Mouse (Mus musculus) liver, postnatal 0 days (tissue): ENCODE data around the gene Ift172. TPM values are rescaled to one million over a fixed set of nuclear protein-coding genes. Genes with fewer than 3 reads are reported as not detected.
"Not testable (repeated sequence)": the region's sequence is repeated elsewhere in the genome, so short reads cannot be mapped to it uniquely, and the experiment has no call there.

Experiments
- ATAC-seq: fragments of 200-750 bp; cut with Nextera tagmentation; 2 replicates; pipeline ENCODE4 v1.8.0; 2017; ENCODE audit warnings: mild to moderate bottlenecking, moderate library complexity
- DNase-seq: peaks from one replicate; pipeline ENCODE4 v3.0.0-alpha.2; 2016
- H3K27ac ChIP-seq: fragments of 300-500 bp; sonication (generic); 2 replicates; pipeline ENCODE4 v1.5.1; 2014; ENCODE audit warnings: antibody characterized with exemption, moderate library complexity, mild to moderate bottlenecking, low read depth
- H3K27me3 ChIP-seq: fragments of 300-500 bp; sonication (generic); 2 replicates; pipeline ENCODE4 v1.6.1; 2014; ENCODE audit warnings: low read length, control low read depth, mixed read lengths; ENCODE audit not compliant: insufficient read depth
- H3K36me3 ChIP-seq: fragments of 300-500 bp; sonication (generic); replicated peaks from 2 replicates; pipeline ENCODE4 v1.6.1; 2014; ENCODE audit warnings: mild to moderate bottlenecking, control low read depth, low read length, moderate library complexity, mixed read lengths; ENCODE audit not compliant: insufficient read depth
- H3K4me1 ChIP-seq: fragments of 300-500 bp; sonication (generic); 2 replicates; pipeline ENCODE4 v1.6.1; 2014; ENCODE audit warnings: antibody characterized with exemption, mild to moderate bottlenecking, control low read depth; ENCODE audit not compliant: insufficient read depth
- H3K4me2 ChIP-seq: fragments of 300-500 bp; sonication (generic); 2 replicates; pipeline ENCODE4 v1.6.1; 2014; ENCODE audit warnings: low read depth, mild to moderate bottlenecking, low read length, moderate library complexity, mixed read lengths
- H3K4me3 ChIP-seq: fragments of 300-500 bp; sonication (generic); 2 replicates; pipeline ENCODE4 v1.5.1; 2014; ENCODE audit warnings: low read depth, low read length
- H3K9ac ChIP-seq: fragments of 300-500 bp; sonication (generic); replicated peaks from 2 replicates; pipeline ENCODE4 v1.6.1; 2014; ENCODE audit warnings: mild to moderate bottlenecking, moderate library complexity
- H3K9me3 ChIP-seq: fragments of 300-500 bp; sonication (generic); 2 replicates; pipeline ENCODE4 v1.6.1; 2016; ENCODE audit warnings: mild to moderate bottlenecking, control low read depth, low read length, mixed read lengths
- CTCF ChIP-seq: sonication (generic); IDR thresholded peaks from 2 replicates; pipeline ENCODE4 v1.5.1; 2016; ENCODE audit warnings: antibody characterized with exemption, low read depth
- EP300 ChIP-seq: IDR thresholded peaks from 2 replicates; pipeline ENCODE4 v1.6.1; 2016; ENCODE audit warnings: antibody characterized with exemption, low read depth, mild to moderate bottlenecking
- WGBS: fragments of 180-500 bp; shearing (Covaris S2); extraction: QIAGEN DNeasy Blood & Tissue Kit; methylation state at CpG from one replicate; pipeline ENCODE4 v1.1.7; 2014; ENCODE audit not compliant: insufficient replicate concordance; 5-methylcytosine and 5-hydroxymethylcytosine counted together
- polyA plus RNA-seq: library from polyadenylated mRNA; unstranded; fragments of >200 nt; fragmentation: Nextera tagmentation; extraction: Ambion mirVana; gene quantifications from 2 replicates; pipeline ENCODE4 v1.2.1, GENCODE M21; 2015

Ift172 gene
- polyA plus RNA-seq, 1 experiment from 2014 or later, result 2.7 TPM

- H3K4me3 ChIP-seq, result peak within 1 kb of the TSS; percentile 83
- peak; percentile 99 for DNase-seq
- peak within 1 kb of the TSS; percentile 94 for H3K27ac ChIP-seq
- no peak; the same call in 1 of the 2 replicates for TF ChIP-seq CTCF
- peak; percentile 68; the same call in 1 of the 2 replicates for TF ChIP-seq EP300
- peak within 1 kb of the TSS; percentile 88 for H3K9ac ChIP-seq
- H3K4me2 ChIP-seq, result peak within 1 kb of the TSS; percentile 87
- 1% methylated on average over 52 of the region's 70 CpGs for WGBS
- no peaks in the 10 kb centered on the region for H3K27me3 ChIP-seq
- H3K4me1 ChIP-seq, result peaks cover 16% of the 10 kb centered on the region
- no peaks in the 10 kb centered on the region for H3K9me3 ChIP-seq
- ATAC-seq, result peak; percentile 97
- H3K36me3 ChIP-seq, result no peaks in the 10 kb centered on the region
Measured at GRCm38 (mm10) chr5:31220448-31221303, 70.2 kb downstream of the Ift172 start, which contains the start of gene Ppm1g. Gene Ppm1g (minus strand): TSS chr5:31220687.

- Histone ChIP-seq H3K36me3 (no peaks in the 10 kb centered on the region), H3K9ac (peak overlapping the region; percentile 88), H3K4me3 (peak overlapping the region; percentile 83), H3K4me1 (peaks cover 16% of the 10 kb centered on the region), H3K9me3 (no peaks in the 10 kb centered on the region), H3K27ac (peak overlapping the region; percentile 94), H3K4me2 (peak overlapping the region; percentile 87), H3K27me3 (no peaks in the 10 kb centered on the region)
- TF ChIP-seq CTCF, result peak; percentile 31
- no peak for TF ChIP-seq EP300
- WGBS, result under 1% methylated on average over 38 of the region's 40 CpGs
- ATAC-seq, result peak; percentile 57
- no peak for DNase-seq
Measured at GRCm38 (mm10) chr5:31219911-31220447, 70.9 kb downstream of the Ift172 start.

GRCm38 (mm10) chr5:31219474-31219873, 71.4 kb downstream of the Ift172 start:
- H3K4me2 ChIP-seq, result peak overlapping the region; percentile 87
- H3K4me3 ChIP-seq, result peak overlapping the region; percentile 83
- H3K27me3 ChIP-seq, result no peaks in the 10 kb centered on the region
- no peak for TF ChIP-seq EP300
- no peak for TF ChIP-seq CTCF
- H3K9me3 ChIP-seq, result no peaks in the 10 kb centered on the region
- peak overlapping the region; percentile 88 for H3K9ac ChIP-seq
- ATAC-seq (no peak), DNase-seq (no peak)
- peak overlapping the region; percentile 94 for H3K27ac ChIP-seq
- peaks cover 16% of the 10 kb centered on the region for H3K4me1 ChIP-seq
- 2% methylated on average over 11 of the region's 11 CpGs for WGBS
- no peaks in the 10 kb centered on the region for H3K36me3 ChIP-seq

- Histone ChIP-seq H3K27ac (peak overlapping the region; percentile 94; the same call in 1 of the 2 replicates), H3K4me3 (peak overlapping the region; percentile 83), H3K9me3 (no peaks in the 10 kb centered on the region), H3K9ac (peak overlapping the region; percentile 88), H3K27me3 (no peaks in the 10 kb centered on the region), H3K36me3 (no peaks in the 10 kb centered on the region), H3K4me2 (peak overlapping the region; percentile 87), H3K4me1 (peaks cover 16% of the 10 kb centered on the region)
- ATAC-seq (no peak), DNase-seq (peak; percentile 27)
- WGBS, result 5% methylated on average over 2 of the region's 2 CpGs
- TF ChIP-seq EP300 (no peak), CTCF (peak; percentile 54)
Measured at GRCm38 (mm10) chr5:31219070-31219469, 71.8 kb downstream of the Ift172 start.

DNA sequence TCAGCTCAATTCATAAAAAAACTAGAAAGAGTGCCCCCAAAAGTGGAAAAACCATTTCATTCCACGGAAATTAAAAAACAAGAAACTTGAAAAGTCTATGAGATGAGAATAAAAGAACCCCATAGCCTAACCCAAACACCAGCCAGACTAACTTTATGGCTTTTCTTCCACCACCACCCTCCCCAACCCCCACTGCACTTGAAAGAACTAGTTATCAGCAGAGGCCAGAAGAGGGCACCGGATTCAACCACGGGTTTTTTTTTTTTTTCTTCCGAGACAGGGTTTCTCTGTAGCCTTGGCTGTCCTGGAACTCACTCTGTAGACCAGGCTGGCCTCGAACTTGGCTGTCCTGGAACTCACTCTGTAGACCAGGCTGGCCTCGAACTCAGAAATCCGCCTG, 72.6 kb downstream of the Ift172 start:
- H3K36me3 ChIP-seq, result no peaks in the 10 kb centered on the region
- WGBS, result 30% methylated on average over 7 of the region's 7 CpGs
- H3K4me2 ChIP-seq, result peak overlapping the region; percentile 87
- TF ChIP-seq CTCF (peak; percentile 47), EP300 (0 out of 2 replicates have a peak, but pooled peaks have one; percentile 25)
- no peak overlapping the region for H3K9ac ChIP-seq
- ATAC-seq (peak; percentile 7; the same call in 1 of the 2 replicates), DNase-seq (peak; percentile 59)
- no peaks in the 10 kb centered on the region for H3K27me3 ChIP-seq
- no peaks in the 10 kb centered on the region for H3K9me3 ChIP-seq
- peaks cover 16% of the 10 kb centered on the region for H3K4me1 ChIP-seq
- peak overlapping the region; percentile 83; the same call in 1 of the 2 replicates for H3K4me3 ChIP-seq
- H3K27ac ChIP-seq, result 0 out of 2 replicates have a peak overlapping the region, but pooled peaks have one; percentile 94

- not testable (repeated sequence) for H3K4me2 ChIP-seq, H3K9me3 ChIP-seq, H3K27me3 ChIP-seq, H3K4me3 ChIP-seq, H3K27ac ChIP-seq, H3K9ac ChIP-seq, DNase-seq, ATAC-seq, H3K36me3 ChIP-seq
- H3K4me1 ChIP-seq, result peaks cover 16% of the 10 kb centered on the region
- WGBS, result 79% methylated on average over 6 of the region's 6 CpGs
- peak; percentile 20; the same call in 1 of the 2 replicates for TF ChIP-seq CTCF
Measured at GRCm38 (mm10) chr5:31216554-31216953, 74.4 kb downstream of the Ift172 start.
